Mouse (Mus musculus) kidney, postnatal 14 days (tissue): Measurements from ENCODE around the gene Bcl2l1.

Experiments
- DNase-seq: peaks from one replicate; pipeline ENCODE4 v3.0.0; 2022; ENCODE audit warnings: mixed read lengths

The Bcl2l1 gene

GRCm38 (mm10) chr2:152736090-152736601 lies 95.4 kb downstream of the Bcl2l1 start, which contains the start of gene Id1:
TSS of gene Id1 (plus strand) at chr2:152736251.
- DNase-seq = peak; percentile 94

GRCm38 (mm10) chr2:152734984-152735383 lies 96.5 kb downstream of the Bcl2l1 start:
- DNase-seq = peak; percentile 98

DNA sequence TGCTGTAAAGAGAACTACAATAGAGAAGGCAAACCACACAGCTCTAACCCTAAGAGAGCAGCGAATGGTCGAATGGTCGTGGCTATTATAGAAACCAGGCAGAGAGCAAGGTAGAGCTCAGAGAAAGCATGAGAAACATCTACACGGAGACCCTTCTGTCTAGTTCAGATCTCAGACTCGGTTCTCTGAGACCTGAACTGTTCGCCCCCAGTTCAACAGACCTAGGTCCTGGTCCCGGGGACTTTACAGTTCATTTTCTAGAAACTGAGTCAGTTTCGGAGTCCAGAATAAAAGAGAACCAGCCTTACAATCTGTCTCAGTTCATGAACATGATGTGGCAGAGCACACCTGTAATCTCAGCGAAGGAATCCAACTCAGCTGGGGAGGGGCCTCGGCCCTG lies 97.0 kb downstream of the Bcl2l1 start:
- DNase-seq = no peak

DNA sequence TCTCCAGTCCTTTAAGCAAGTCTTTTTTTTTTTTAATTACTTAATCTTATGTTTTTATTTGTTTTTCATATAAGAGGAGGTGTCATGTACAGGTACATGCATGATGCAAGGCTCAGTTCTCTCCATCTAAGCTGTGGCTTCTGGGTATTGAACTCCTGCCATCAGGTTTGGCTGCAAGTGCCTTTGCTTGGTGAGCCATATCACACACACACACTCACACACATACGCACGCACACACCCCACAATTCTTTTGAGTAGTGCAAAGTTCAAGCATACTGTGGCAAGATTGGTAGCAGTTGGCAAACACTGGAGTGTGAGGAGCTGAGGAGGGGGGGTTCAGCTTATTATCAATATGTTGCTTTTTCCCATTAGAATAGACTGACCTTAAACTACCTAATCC lies 98.3 kb downstream of the Bcl2l1 start:
- DNase-seq = no peak
